Mouse (Mus musculus) spleen, postnatal 4 days (tissue): ENCODE measurements around the gene Rhot2.
"Not testable (repeated sequence)": the region's sequence is repeated elsewhere in the genome, so short reads cannot be mapped to it uniquely, and the experiment has no call there.

Experiments
- DNase-seq, 2 experiments: peaks; one replicate each; pipeline ENCODE4 v3.0.0; 2022; ENCODE audit warnings: low spot score in 2 of 2

The Rhot2 gene

GRCm38 (mm10) chr17:25874721-25875170 is 30.1 kb upstream of the Rhot2 start, which contains the start of gene Mettl26:
TSS of gene Mettl26 (plus strand) at chr17:25875074.
- DNase-seq, result peak; percentile 94 to 99

GRCm38 (mm10) chr17:25874148-25874720 is 29.6 kb upstream of the Rhot2 start:
- no peak for DNase-seq

GRCm38 (mm10) chr17:25873405-25874147 is 28.9 kb upstream of the Rhot2 start:
- DNase-seq, result no peak

DNA sequence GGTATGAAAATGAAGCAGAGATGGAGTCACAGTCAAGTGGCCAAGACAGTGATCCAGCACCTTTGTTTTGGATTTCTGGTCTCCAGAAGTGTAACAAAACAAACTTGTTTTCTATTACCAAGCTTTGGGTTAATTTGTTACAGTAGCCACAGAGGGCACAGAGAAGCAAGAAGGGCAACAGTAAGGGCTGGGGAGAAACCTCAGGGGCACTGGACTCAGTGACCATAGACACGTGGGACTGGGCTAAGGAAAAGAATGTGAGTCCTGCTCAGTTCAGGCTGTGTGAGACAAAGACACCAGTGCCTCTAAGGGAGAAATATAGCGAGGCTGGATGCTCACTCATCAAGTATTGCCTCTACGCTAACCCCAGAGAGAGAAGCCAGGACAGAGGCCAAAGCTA is 28.0 kb upstream of the Rhot2 start:
- DNase-seq, result no peak

DNA sequence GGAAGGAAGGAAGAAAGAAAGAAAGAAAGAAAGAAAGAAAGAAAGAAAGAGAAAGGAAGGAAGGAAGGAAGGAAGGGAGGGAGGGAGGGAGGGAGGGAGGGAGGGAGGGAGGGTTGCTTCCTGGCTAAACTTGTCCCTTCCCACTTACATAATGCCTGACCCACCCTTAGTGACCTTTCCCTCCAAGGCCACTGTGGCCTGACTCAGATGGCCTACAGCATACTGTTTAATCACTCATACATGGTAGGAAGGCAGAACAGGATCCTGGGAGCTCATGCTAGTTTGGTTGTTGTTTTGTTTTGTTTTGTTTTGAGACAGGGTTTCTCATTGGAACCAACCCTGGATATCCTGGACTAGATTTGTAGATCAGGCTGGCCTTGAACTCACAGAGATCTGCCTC is 26.9 kb upstream of the Rhot2 start:
- not testable (repeated sequence) for DNase-seq

- no peak for DNase-seq
These were observed 25.3 kb upstream of the Rhot2 start for GRCm38 (mm10) chr17:25869954-25870353.

GRCm38 (mm10) chr17:25869498-25869897 is 24.8 kb upstream of the Rhot2 start:
- no peak for DNase-seq

GRCm38 (mm10) chr17:25868601-25869191 is 24.0 kb upstream of the Rhot2 start, which contains the start of gene Mcrip2:
TSS of gene Mcrip2 (minus strand) at chr17:25868764.
- peak; percentile 65 to 77 for DNase-seq

DNA sequence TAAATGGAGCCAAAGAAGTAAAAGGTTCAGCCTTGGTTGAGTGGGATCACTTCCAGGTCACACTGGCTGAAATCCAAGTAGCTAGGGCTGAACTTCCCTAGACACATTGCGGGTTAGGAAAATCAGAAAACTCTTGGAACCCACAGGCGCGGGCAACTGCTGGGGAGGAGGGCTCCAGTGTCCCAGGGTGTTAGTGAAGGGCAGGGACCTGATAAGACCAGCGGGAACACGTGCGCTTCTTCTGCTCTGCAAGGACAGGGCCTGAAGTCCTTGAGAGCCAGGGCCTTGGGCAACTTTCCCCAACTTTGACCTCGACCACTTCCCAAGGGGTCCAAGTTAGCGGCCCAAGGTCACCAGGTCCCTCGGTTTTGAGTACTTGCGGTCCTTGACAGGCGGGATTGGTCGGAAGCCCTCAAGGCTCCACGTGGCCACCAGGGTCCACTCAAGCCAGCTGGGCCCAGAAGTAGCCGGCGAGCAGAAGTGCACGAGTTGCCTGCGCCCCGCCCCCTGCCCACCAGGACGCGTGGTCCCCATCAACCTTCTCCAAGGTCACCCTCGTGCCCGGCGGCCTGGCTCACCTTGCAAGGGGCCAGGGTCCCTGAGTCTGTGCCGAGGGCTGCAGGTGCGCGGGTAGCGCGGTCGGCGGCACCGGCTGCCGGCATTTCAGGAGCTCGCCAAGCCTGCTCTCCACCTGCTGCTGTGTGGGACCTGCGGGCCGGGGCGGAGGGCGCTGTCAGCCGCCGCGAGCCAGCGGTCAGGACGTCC is 23.4 kb upstream of the Rhot2 start:
- DNase-seq, result peak in 1 of 2 experiments; percentile 74

- no peak for DNase-seq
These were observed 22.8 kb upstream of the Rhot2 start for GRCm38 (mm10) chr17:25867509-25867835.

DNA sequence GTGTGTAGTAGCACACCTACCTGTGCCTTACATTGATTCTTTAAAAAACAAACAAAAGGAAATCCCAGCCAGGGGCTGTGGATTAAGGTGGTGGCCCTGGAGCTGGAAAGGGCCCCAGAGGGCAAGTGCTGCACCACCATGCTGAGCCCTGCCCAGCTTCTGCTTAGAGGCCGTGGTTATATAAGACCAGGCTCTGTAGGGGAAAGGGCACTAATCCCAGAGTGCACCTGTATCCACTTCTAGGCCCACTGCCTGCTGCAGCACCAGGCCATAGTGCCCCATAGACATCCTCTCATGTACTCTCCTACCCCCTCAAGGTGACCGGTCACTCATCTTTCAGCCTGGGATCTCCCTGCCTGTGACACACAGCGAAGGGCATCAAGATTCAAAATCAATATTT is 21.5 kb upstream of the Rhot2 start:
- no peak for DNase-seq

- DNase-seq, result no peak
These were observed 20.6 kb upstream of the Rhot2 start for GRCm38 (mm10) chr17:25865288-25865687.

DNA sequence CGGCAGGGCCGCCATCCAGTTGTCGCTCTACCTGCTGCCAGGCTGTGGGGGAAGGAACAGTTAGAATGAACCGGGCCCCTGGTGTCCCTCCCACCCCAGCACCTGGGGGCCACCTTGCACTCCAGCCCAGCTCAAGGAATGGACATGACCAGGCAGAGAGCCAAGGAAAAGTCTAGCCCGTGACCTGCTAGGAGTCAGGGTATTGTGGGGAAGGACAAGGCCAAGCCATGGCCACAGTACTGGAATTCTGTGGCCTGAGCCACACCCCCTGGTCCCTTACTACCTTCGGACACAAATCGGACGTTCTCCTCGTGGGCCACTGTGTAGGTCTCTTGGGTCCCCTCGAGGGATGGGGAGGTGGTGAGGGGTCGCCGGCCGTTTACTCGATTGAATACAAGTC is 19.7 kb upstream of the Rhot2 start:
- DNase-seq, result no peak

DNA sequence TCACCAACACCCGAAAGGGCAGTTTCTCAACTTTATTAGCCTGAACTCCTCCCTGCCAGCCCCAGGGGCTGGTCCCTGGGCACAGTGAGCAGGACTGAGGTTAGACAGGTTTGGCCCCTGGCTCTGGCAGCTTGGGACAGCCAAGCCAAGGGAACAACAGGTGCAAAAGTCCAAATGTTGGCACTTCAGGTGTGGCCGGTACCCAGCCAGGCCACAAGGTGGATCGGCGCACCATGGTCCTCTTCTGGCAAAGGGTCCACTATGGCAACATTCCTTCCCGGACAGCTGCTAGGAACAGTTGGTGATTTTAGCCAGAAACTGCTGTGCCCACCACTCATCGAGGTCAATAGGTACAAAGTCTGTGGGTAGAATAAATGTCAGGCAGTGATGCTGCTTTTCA is 19.0 kb upstream of the Rhot2 start:
- DNase-seq, result no peak

DNA sequence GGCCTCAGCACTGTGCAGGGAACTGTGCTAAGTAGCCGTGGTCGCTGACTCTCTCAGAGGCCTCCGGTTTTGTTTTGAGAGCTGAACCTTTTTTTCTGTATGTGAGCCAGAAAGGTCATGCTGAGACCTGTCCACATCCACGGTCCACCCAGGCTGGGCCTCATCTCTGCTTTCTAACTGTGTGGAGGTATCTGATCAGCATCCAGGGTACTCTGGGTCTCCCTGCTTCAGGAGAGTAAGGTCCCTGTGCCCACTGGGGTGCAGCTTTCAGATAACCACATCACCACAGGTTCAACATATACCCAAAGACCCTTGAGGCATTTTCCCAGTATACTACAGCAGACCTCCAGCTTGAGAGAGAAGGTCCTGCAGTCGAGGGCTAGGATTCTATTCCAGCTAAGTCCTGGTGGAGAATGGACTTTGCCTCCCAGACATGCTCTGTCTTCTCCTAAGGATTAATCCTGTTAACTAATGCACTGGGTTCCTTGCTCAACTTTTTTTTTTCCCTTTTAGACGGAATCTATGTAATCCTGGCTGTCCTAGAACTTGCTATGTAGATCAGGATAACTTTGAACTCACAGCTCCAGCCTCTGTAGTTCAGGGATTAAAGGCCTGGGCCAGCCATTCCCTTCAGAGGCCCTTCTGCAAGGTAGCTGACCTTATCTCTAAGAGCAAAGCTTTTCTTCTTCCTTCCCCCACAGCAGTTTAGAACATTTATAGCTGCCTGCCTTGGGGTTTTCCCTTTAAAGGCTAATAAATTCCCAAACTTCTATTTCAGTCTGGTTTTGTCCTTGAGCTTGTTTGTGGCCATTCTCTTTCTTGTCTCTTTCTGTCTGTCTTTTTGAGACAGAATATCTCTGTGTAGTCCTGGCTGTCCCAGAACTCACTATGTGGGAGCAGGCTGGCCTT is 17.3 kb upstream of the Rhot2 start:
- no peak for DNase-seq

GRCm38 (mm10) chr17:25860832-25861703 is 16.4 kb upstream of the Rhot2 start, which contains the start of gene Wdr90:
TSS of gene Wdr90 (minus strand) at chr17:25861501.
- peak; percentile 86 to 93 for DNase-seq

- DNase-seq, result no peak
These were observed 15.6 kb upstream of the Rhot2 start for GRCm38 (mm10) chr17:25860229-25860628.

- no peak for DNase-seq
These were observed 835 bp downstream of the Rhot2 start for GRCm38 (mm10) chr17:25843636-25844395.

DNA sequence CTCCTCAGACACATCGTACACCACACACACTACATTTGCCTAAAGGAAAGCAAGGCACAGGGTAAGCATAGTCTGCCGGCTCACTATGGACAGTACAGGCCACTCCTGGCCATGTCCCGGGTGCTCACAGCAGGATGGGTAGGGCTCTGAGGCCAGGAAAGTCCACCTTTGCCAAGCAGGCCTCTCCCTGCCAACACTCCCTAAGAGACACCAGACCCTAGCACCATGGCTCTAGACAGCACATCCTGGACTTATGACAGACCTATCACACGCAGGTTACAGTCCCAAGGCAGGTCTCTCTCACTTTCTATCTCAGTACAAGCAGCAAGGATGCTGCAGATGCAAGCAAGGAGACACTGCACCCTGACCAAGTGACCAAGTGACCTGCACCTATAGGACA is 1.5 kb downstream of the Rhot2 start:
- DNase-seq, result no peak
